Mouse (Mus musculus): Measurements from ENCODE around the gene Trim46.

Trim46 gene

DNA sequence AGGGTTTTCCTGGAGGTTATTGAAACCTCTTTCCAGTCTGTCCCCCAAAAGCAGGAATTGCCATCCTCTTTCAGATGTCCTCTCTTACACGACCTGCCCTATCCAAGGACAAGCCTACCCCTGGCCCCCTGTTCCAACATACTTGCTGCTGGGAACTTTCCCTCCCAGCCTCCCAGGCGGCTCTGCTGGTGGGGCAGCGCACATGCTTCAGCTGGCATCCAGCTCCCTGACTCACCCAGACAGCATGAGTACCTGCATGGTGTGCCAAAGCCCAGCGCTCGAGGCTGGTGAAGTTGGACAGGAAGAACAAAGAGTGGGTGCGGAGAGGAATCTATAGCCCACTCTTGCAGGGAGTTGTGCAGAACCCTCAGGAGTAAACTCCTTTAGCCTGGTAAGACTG is 24.8 kb upstream of the Trim46 start:
- DNase-seq (ENCODE audit: low spot score), result no peak

DNA sequence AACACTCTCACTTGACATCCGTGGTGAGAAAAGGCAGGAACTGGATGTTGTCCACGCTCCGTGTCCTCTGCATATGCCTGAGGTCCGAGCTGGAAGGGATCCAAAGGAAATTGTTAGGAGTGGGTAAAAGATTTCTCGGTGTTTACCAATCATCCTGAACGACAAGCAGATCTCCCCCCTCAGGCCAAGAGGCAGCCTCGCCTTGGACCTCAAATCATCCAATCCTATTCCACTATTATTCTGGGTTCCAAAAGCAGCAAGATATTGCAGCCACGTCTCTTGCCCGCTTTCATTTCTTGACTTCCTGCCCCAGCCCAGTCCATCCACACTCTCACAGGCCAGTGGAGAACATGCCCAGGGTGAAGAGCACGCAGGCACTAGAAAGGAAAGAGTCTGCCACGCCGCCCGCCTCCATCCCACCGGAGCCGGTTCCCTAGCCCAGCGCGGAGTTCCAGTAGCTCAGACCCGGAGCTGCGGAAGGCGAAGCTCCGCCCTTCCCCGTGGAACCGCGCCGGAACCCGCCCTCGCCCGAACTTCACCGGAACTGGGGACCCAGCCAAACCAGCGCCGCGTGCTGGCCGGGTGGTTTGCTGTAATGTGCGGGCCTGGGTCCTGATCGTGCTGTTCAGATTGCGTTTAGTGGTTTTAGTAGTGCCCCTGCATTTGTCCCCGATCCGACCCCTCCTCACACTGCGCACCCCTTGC is 24.1 kb upstream of the Trim46 start, which contains the start of gene Slc50a1:
Gene Slc50a1, minus strand, starts transcription at position 520 of the 705 bp plus-strand sequence.
- DNase-seq (ENCODE audit: low spot score), result peak; percentile 68

- DNase-seq (ENCODE audit: low spot score), result no peak
Measured at GRCm38 (mm10) chr3:89268916-89269315, 22.8 kb upstream of the Trim46 start.

DNA sequence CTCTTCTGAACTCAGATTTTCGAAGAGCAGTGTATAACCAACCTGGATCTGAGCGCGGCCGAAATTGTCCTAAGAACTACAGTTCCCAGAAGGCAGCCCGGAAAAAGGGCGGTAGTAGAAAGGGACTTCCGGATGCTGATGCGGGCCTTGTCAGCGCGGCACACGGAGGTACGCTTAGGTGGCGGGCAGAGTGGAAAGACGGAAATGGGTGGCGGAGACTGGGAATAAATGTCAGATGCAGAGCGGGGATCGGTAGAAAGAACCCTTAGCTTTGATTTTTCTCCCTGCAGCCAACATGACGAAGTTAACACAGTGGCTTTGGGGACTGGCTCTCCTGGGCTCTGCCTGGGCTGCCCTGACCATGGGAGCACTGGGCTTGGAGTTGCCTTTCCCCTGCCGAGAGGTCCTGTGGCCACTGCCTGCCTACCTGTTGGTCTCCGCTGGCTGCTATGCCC is 20.4 kb upstream of the Trim46 start:
- no peak for DNase-seq (ENCODE audit: low spot score)

DNA sequence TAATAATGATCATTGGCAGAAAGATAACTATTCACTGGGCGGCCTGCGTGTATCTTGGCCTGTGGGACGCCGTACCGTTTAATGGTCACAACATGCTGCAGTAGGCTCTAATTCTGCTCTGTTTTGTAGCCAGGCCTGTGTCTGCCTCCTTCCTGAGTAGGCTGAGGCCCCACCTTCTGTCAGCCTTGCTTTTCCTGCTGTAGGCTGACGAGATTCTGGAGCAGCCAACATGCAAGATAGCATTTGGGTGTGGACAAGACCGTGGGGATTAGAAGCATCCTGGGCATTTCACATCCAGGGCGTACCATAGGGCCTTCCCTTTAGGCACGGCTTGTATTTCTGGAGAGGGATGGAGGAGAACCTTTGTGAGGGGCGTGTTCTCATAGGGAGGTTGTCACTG is 16.3 kb upstream of the Trim46 start:
- DNase-seq (ENCODE audit: low spot score), result no peak

DNA sequence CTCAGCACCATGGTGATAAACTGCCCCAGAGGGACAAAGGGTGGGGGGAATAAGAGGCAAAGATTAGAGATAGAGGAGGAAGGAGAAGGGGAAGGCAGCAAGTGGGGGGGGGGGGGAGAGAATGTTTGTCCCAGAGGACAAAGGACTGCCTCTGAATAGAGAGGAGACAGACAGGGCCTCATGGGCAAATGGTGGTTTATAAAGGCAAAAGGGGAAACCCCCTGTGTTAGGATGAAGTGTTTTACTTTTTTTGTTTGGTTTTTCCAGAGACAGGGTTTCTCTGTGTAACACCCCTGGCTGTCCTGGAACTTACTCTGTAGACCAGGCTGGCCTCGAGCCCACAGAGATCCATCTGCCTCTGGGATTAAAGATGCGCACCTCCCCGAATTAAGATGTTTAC is 14.1 kb upstream of the Trim46 start:
- no peak for DNase-seq (ENCODE audit: low spot score)

DNA sequence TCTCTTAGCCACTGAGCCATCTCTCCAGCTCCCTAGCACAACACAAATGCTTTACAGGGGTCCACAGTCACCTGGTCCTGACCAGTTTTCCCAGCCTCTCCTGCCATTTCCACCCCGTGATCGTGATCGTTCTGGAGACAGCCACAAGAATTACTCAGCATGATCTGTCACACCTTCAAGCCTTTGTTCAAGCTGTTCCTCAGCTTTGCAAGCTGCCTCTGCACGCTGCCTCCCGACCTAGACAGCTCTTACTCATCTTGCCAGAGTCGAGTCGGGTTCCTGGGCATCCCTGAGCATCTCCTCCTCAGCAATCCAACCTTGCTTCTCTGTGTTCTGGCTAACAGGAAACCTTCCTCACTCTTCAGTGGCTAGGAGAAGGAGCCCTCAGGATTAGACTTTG is 13.0 kb upstream of the Trim46 start, which contains the start of gene Dpm3:
Gene Dpm3, plus strand, starts transcription at position 283 of the 400 bp plus-strand sequence.
- no peak for DNase-seq (ENCODE audit: low spot score)

GRCm38 (mm10) chr3:89256177-89256576 is 10.1 kb upstream of the Trim46 start:
- DNase-seq (ENCODE audit: low spot score), result no peak

- no peak for DNase-seq (ENCODE audit: low spot score)
Measured at GRCm38 (mm10) chr3:89254994-89255393, 8.9 kb upstream of the Trim46 start.

DNA sequence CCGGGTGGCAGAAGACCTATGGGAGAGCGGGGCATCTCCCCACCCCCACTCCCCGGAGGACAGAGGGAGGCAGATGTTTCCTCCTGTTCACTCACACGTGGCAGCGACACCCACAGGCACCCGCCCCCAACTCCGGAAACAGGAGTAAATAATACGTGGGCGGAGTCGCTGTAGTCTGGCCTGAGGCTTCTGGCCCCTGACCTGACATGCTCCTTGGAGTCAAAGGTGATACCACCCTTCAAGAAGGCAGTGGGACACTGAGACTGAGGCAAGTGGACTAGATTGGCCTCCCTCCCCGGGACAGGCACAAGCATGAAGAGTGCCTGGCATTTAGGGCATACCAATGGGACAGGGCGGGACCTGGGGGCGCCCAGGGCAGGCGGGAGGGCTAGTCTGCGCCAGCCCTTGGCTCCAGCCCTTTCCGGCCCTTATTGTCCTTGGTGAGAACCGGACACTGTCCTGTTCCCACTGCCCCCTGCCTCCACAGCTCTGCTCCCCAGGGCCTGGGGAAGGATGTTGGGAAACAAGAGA is 5.3 kb upstream of the Trim46 start:
- DNase-seq (ENCODE audit: low spot score), result no peak

- no peak for DNase-seq (ENCODE audit: low spot score)
Measured at GRCm38 (mm10) chr3:89250435-89251040, 4.4 kb upstream of the Trim46 start.

GRCm38 (mm10) chr3:89247466-89247865 is 1.4 kb upstream of the Trim46 start:
- DNase-seq (ENCODE audit: low spot score), result no peak

GRCm38 (mm10) chr3:89245688-89246171 is 379 bp downstream of the Trim46 start, which contains the start of gene Krtcap2:
Gene Krtcap2 (plus strand): TSS chr3:89245966.
- no peak for DNase-seq (ENCODE audit: low spot score)

GRCm38 (mm10) chr3:89244982-89245687 is 974 bp downstream of the Trim46 start:
- DNase-seq (ENCODE audit: low spot score), result no peak

- no peak for DNase-seq (ENCODE audit: low spot score)
Measured at GRCm38 (mm10) chr3:89244158-89244981, 1.7 kb downstream of the Trim46 start.

- DNase-seq (ENCODE audit: low spot score), result no peak
Measured at GRCm38 (mm10) chr3:89243609-89244008, 2.5 kb downstream of the Trim46 start.

DNA sequence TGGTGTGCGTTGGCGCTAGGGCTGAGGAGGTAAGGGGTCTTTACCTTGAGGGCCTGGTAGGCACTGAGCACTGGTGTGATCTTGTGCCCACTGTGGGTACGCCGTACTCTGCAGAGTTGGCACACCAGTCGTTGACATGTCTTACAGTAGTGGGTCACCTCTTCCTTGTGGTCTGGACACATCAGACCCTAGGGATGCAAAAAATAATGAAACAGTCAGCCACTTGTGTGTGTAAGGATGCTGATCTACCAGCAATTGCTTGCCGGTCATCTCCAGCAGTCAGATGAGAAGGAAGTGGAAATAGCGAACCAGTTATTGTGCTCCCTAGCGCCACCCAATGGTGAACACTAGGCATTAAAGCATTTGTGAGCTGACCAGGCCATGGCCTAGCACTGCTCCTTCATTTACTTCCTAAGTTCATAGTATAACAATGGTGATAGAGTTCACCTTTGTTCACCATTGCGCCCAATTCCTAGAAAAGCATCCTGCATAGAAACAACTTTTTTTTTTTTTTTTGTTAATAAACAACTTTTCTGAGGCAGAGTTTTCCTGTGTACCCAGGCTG is 3.7 kb downstream of the Trim46 start:
- no peak for DNase-seq (ENCODE audit: low spot score)

GRCm38 (mm10) chr3:89238494-89238893 is 7.6 kb downstream of the Trim46 start:
- no peak for DNase-seq (ENCODE audit: low spot score)

- no peak for DNase-seq (ENCODE audit: low spot score)
Measured at GRCm38 (mm10) chr3:89237682-89238081, 8.4 kb downstream of the Trim46 start.

DNA sequence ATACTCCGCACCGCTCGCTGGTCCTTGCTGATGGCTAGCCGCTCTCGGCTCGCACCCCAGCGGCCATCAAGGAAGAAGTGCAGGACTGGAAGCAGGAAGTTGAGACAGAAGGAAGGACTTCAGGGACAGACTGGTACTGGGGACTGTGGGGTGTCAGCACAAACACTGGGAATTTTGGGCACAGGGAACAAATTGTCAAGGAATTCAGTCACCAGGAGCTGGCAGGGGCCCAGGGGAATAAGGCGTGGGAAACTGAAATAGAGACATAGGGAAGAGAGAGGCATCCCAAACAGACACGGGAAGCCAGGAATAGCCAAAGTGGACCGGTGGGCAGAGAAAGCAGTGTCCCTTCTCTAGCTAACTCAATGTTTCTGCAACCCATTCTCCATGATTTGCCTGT is 9.6 kb downstream of the Trim46 start:
- no peak for DNase-seq (ENCODE audit: low spot score)

DNA sequence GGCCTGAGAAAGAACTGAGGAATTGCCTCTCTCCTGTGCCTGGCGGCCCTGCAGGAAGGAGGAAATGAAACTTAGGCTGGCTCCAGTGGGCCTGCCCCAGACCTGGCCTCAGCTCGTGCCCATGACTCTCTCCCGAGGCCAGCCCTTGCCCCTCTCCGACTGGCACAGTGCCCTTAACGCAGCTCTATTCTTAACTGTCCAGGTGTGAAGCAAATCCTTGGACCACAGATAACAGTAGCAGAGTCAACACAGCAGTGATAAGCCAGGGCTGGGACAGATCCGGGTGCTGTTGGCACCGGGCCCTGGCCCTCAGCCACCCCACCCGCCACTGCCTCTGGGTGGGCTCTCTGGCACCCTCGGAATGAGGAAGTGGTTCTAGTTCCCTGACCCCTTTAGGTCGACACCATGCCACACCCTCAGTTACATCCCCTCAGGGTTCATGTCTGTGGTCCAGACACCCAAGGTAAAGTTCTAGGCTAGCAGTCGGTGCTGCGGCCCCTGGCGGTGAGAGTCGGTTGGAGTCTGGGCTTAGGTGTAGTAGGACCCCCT is 12.5 kb downstream of the Trim46 start:
- DNase-seq (ENCODE audit: low spot score), result no peak

Data from urinary bladder, postnatal 10 days (tissue).